Mouse (Mus musculus): Measurements from ENCODE around the gene Cideb.

DNA sequence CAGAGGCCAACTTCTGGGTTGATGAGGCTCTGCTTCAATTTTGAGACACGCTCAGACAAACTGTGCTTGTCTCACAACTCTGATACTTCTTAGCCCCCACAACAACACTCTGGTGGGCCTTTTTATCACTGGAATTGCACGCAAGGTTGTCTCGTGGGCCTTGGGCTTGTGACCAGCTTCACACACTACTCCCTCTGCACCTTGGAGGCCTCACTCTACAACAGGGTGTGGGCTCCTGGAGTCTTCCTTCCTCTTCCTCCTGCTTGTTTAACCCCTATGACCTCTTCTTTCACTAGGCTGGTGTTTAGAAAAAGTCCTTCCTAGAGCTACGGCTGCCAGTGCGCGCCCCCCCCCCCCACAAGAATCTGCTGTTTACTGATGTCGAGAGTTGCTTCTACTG, 18.5 kb upstream of the Cideb start:
- TF ChIP-seq POLR2A (IDR thresholded peaks at IDR 0.05; ENCODE audit: control insufficient read depth, extremely low read depth, insufficient read depth, low read length, poor library complexity): no peak
- no peak for TF ChIP-seq CTCF (IDR thresholded peaks at IDR 0.05; ENCODE audit: borderline replicate concordance, control insufficient read depth, extremely low read depth, insufficient read depth, low read length, poor library complexity)

Measured in thymus, adult 2 months (tissue).